In the genomic region with DNA sequence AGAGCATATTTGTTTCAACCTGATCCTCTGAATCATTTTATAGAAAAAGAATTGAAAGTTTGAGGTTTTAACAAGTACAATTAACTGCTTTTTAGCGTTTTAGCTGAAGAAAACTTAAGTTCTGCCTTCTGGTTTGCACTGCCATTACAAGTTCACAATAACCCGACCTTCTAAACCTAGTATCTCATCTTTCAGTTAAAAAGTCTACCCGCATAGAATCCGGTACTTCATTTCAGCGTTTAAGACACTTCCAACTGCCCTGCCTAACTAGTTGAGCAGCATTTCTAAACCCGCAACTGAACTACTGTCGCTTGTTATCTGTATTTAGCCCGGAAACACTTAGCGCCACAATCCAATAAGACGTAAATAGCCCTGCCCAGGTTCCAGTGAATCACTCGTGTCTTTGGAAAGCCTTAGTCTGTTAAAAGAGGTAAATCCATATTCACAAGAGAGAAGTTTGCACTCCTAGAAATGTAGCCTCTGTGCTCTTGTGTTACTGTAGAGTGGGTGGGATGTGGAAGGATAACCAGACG, we compare ENCODE assay signal across 8 mouse cellular contexts. TPM values are rescaled to one million over a fixed set of nuclear protein-coding genes. Genes with fewer than 3 reads are reported as not detected.
DNase-seq lines count a peak whose midpoint lies in the region; ATAC-seq and TF ChIP-seq lines count a peak whose summit lies in the region.

No protein-coding gene starts in this region.

- peaks cover 8% of the 10 kb centered on the region for H3K36me3 ChIP-seq in forebrain, embryonic 10.5 days (replicated peaks)
- H3K36me3 ChIP-seq in intestine, embryonic 15.5 days: no peaks in the 10 kb centered on the region
- no peaks in the 10 kb centered on the region for H3K36me3 ChIP-seq in myocyte (ENCODE audit: control insufficient read depth, insufficient read depth)

- H3K27ac ChIP-seq in layer of hippocampus, adult 2 months: peak overlapping the region; percentile 80
- peak overlapping the region; percentile 90; the same call in 1 of the 2 replicates for H3K27ac ChIP-seq in forebrain, embryonic 10.5 days
- no peak overlapping the region for H3K27ac ChIP-seq in intestine, embryonic 15.5 days

- TF ChIP-seq CTCF in layer of hippocampus, adult 2 months (conservative IDR thresholded peaks at IDR 0.05): no peak

- peaks cover 53% of the 10 kb centered on the region for H3K4me1 ChIP-seq in forebrain, embryonic 10.5 days
- H3K4me1 ChIP-seq in intestine, embryonic 15.5 days (replicated peaks): peaks cover 25% of the 10 kb centered on the region

- no peak overlapping the region for H3ac ChIP-seq in myocyte (ENCODE audit: control insufficient read depth, insufficient read length)

- peak overlapping the region; percentile 60 for H3K4me2 ChIP-seq in intestine, embryonic 15.5 days (replicated peaks)
- H3K4me2 ChIP-seq in myocyte (ENCODE audit: low read depth): peak overlapping the region; percentile 93

- H3K27me3 ChIP-seq in forebrain, embryonic 10.5 days (ENCODE audit: poor library complexity, severe bottlenecking): peaks cover 7% of the 10 kb centered on the region; the same call in 1 of the 2 replicates
- no peaks in the 10 kb centered on the region for H3K27me3 ChIP-seq in intestine, embryonic 15.5 days (replicated peaks)
- no peaks in the 10 kb centered on the region for H3K27me3 ChIP-seq in myocyte (ENCODE audit: control insufficient read depth, insufficient read depth, insufficient read length)

- ATAC-seq in intestine, embryonic 15.5 days: no peak

- no peak for TF ChIP-seq POLR2A in myocyte (IDR thresholded peaks at IDR 0.05; ENCODE audit: insufficient read length, low read depth)

- WGBS in forebrain, embryonic 10.5 days: 71% methylated on average over 12 of the region's 12 CpGs
- 53% methylated on average over 12 of the region's 12 CpGs for WGBS in intestine, embryonic 15.5 days

- peaks cover 38% of the 10 kb centered on the region for H3K79me2 ChIP-seq in myocyte (ENCODE audit: control insufficient read depth, insufficient read depth)

- no peaks in the 10 kb centered on the region for H3K9me3 ChIP-seq in forebrain, embryonic 10.5 days
- H3K9me3 ChIP-seq in intestine, embryonic 15.5 days: no peaks in the 10 kb centered on the region

- H3K4me3 ChIP-seq in layer of hippocampus, adult 2 months: peak overlapping the region; percentile 85
- peak overlapping the region; percentile 76 for H3K4me3 ChIP-seq in forebrain, embryonic 10.5 days
- H3K4me3 ChIP-seq in intestine, embryonic 15.5 days (replicated peaks): peak overlapping the region; percentile 75
- H3K4me3 ChIP-seq in myocyte: peak overlapping the region; percentile 85

- peak overlapping the region; percentile 55; the same call in 1 of the 2 replicates for H3K9ac ChIP-seq in intestine, embryonic 15.5 days

- DNase-seq in layer of hippocampus, adult 2 months (ENCODE audit: low spot score in 2 of 2): no peak
- DNase-seq in layer of hippocampus, postnatal 10 days (ENCODE audit: low spot score in 2 of 2): no peak
- no peak for DNase-seq in forebrain, embryonic 10.5 days (ENCODE audit: extremely low spot score, low spot score)
- DNase-seq in right cerebral cortex, adult 2 months (ENCODE audit: low spot score in 2 of 2): no peak
- DNase-seq in urinary bladder, adult 2 months (ENCODE audit: low spot score): no peak
- DNase-seq in urinary bladder, postnatal 4 days (ENCODE audit: low spot score in 2 of 2): no peak

TF ChIP-seq in myocyte, 11 proteins besides CTCF, POLR2A, EP300 and RAD21:
- TF ChIP-seq POLR2AphosphoS2 (IDR thresholded peaks at IDR 0.05; ENCODE audit: insufficient read length, low read depth) (no peak), SRF (IDR thresholded peaks at IDR 0.05; ENCODE audit: control insufficient read depth, insufficient read length, low read depth) (no peak), TCF12 (IDR thresholded peaks at IDR 0.05; ENCODE audit: insufficient read depth, poor library complexity, severe bottlenecking) (no peak), E2F4 (IDR thresholded peaks at IDR 0.05; ENCODE audit: insufficient read depth) (no peak), MAX (IDR thresholded peaks at IDR 0.05; ENCODE audit: low read depth) (no peak), MYOD1 (IDR thresholded peaks at IDR 0.05; ENCODE audit: control insufficient read depth in 1 of 3, insufficient read length in 2 of 3, low read depth in 2 of 3) (no peak), CEBPB (IDR thresholded peaks at IDR 0.05; ENCODE audit: insufficient read depth, poor library complexity, severe bottlenecking) (no peak), TCF3 (IDR thresholded peaks at IDR 0.05; ENCODE audit: insufficient read length, low read depth) (no peak), USF1 (IDR thresholded peaks at IDR 0.05; ENCODE audit: low read depth) (no peak), MYOG (IDR thresholded peaks at IDR 0.05; ENCODE audit: control insufficient read depth in 1 of 3, insufficient read depth in 1 of 3, insufficient read length in 2 of 3, low read depth in 2 of 3) (no peak), REST (IDR thresholded peaks at IDR 0.05; ENCODE audit: insufficient read depth, insufficient read length) (no peak)

RNA-seq across cellular contexts. Expression of a gene that starts 0.7 kb away (rescaled TPM):
- 10 to 100 TPM; 49.8 to 55.1 TPM for total RNA-seq in layer of hippocampus, adult 2 months (2021)
- total RNA-seq in layer of hippocampus, postnatal 10 days (2021): 10 to 100 TPM; 45.1 to 49.8 TPM
- polyA plus RNA-seq in forebrain, embryonic 10.5 days (2016; fragmentation: Nextera tagmentation; extraction: Ambion mirVana): 42.5 and 44.0 TPM in 2 replicates
- polyA plus RNA-seq in intestine, embryonic 15.5 days (2015; fragmentation: Nextera tagmentation; extraction: Ambion mirVana): 41.6 and 42.6 TPM in 2 replicates
- 65.9 TPM for polyA plus RNA-seq in myocyte (2012; fragmentation: generic; extraction: Trizol)
- 38.1 and 62.8 TPM in 2 replicates for polyA plus RNA-seq in urinary bladder, adult 2 months (2012; rRNA removed)

RNA-seq across cellular contexts. Expression of a gene that starts 0.8 kb away (rescaled TPM):
- total RNA-seq in layer of hippocampus, adult 2 months (2021): 100 to 1,000 TPM; 119 to 121 TPM
- 100 to 1,000 TPM; 127 TPM for total RNA-seq in layer of hippocampus, postnatal 10 days (2021)
- polyA plus RNA-seq in forebrain, embryonic 10.5 days (2016; fragmentation: Nextera tagmentation; extraction: Ambion mirVana): 247 and 249 TPM in 2 replicates
- polyA plus RNA-seq in intestine, embryonic 15.5 days (2015; fragmentation: Nextera tagmentation; extraction: Ambion mirVana): 450 and 484 TPM in 2 replicates
- 324 TPM for polyA plus RNA-seq in myocyte (2012; fragmentation: generic; extraction: Trizol)
- 228 and 295 TPM in 2 replicates for polyA plus RNA-seq in urinary bladder, adult 2 months (2012; rRNA removed)

RNA-seq across cellular contexts. Expression of a gene that starts 30.0 kb away (rescaled TPM):
- not detected for total RNA-seq in layer of hippocampus, adult 2 months (2021)
- total RNA-seq in layer of hippocampus, postnatal 10 days (2021): not detected
- not detected in 2 replicates for polyA plus RNA-seq in forebrain, embryonic 10.5 days (2016; fragmentation: Nextera tagmentation; extraction: Ambion mirVana)
- not detected in 2 replicates for polyA plus RNA-seq in intestine, embryonic 15.5 days (2015; fragmentation: Nextera tagmentation; extraction: Ambion mirVana)
- not detected for polyA plus RNA-seq in myocyte (2012; fragmentation: generic; extraction: Trizol)
- not detected in 2 replicates for polyA plus RNA-seq in urinary bladder, adult 2 months (2012; rRNA removed)
